Mouse (Mus musculus): ENCODE measurements around the gene Adam21.
"Not testable (repeated sequence)": the region's sequence is repeated elsewhere in the genome, so short reads cannot be mapped to it uniquely, and the experiment has no call there.

The Adam21 gene

GRCm38 (mm10) chr12:81568374-81568773 is at the start of gene Adam21:
Gene Adam21, minus strand, starts transcription at chr12:81568474.
- no peak for DNase-seq (ENCODE audit: low read depth)

GRCm38 (mm10) chr12:81616980-81617379 is 48.7 kb upstream of the Adam21 start:
- no peak for DNase-seq (ENCODE audit: low read depth)

- DNase-seq (ENCODE audit: low read depth) = no peak
Measured at GRCm38 (mm10) chr12:81615807-81616206, 47.5 kb upstream of the Adam21 start.

GRCm38 (mm10) chr12:81609445-81609844 is 41.2 kb upstream of the Adam21 start:
- DNase-seq (ENCODE audit: low read depth) = no peak

GRCm38 (mm10) chr12:81604995-81605784 is 36.9 kb upstream of the Adam21 start:
- no peak for DNase-seq (ENCODE audit: low read depth)

- DNase-seq (ENCODE audit: low read depth) = no peak
Measured at GRCm38 (mm10) chr12:81596547-81597262, 28.4 kb upstream of the Adam21 start.

- peak; percentile 95 for DNase-seq (ENCODE audit: low read depth)
Measured at GRCm38 (mm10) chr12:81594902-81595671, 26.8 kb upstream of the Adam21 start, which contains the start of gene Med6. Gene Med6, minus strand, starts transcription at chr12:81595008.

GRCm38 (mm10) chr12:81567931-81568330 is 343 bp downstream of the Adam21 start:
- DNase-seq (ENCODE audit: low read depth) = peak; percentile 11

GRCm38 (mm10) chr12:81564173-81564572 is 4.1 kb downstream of the Adam21 start:
- DNase-seq (ENCODE audit: low read depth) = no peak

GRCm38 (mm10) chr12:81549286-81549685 is 19.0 kb downstream of the Adam21 start:
- DNase-seq (ENCODE audit: low read depth) = no peak

- DNase-seq (ENCODE audit: low read depth) = no peak
Measured at GRCm38 (mm10) chr12:81547163-81547562, 21.1 kb downstream of the Adam21 start.

- no peak for DNase-seq (ENCODE audit: low read depth)
Measured at GRCm38 (mm10) chr12:81533029-81533419, 35.2 kb downstream of the Adam21 start.

- peak; percentile 76 for DNase-seq (ENCODE audit: low read depth)
Measured at GRCm38 (mm10) chr12:81532316-81533028, 35.8 kb downstream of the Adam21 start, which contains the start of the genes Gm20498 and Synj2bp. Gene Gm20498, minus strand, starts transcription at chr12:81532905. Gene Synj2bp, minus strand, starts transcription at chr12:81532911.

- not testable (repeated sequence) for DNase-seq (ENCODE audit: low read depth)
Measured at GRCm38 (mm10) chr12:81530587-81530986, 37.7 kb downstream of the Adam21 start.

Data from c-Kit-positive CD71-positive TER-119-negative erythroid progenitor cells, embryonic 14.5 days (primary cell).